Mouse (Mus musculus) thymus, adult 2 months (tissue): ENCODE results near the gene Gstt2.

Experiments
- CTCF ChIP-seq: fragments of 200-500 bp; IDR thresholded peaks from 2 replicates; pipeline ENCODE4 v1.5.1; 2012; ENCODE audit warnings: mild to moderate bottlenecking, control low read depth, low read length, moderate library complexity, borderline replicate concordance; ENCODE audit not compliant: control insufficient read depth, poor library complexity, insufficient read depth; ENCODE audit errors: extremely low read depth
- POLR2A ChIP-seq: fragments of 200-500 bp; IDR thresholded peaks from 2 replicates; pipeline ENCODE4 v1.6.1; 2012; ENCODE audit warnings: mild to moderate bottlenecking, low read length, control low read depth, moderate library complexity; ENCODE audit not compliant: control insufficient read depth, poor library complexity, insufficient read depth; ENCODE audit errors: extremely low read depth

- TF ChIP-seq CTCF (peak; percentile 48; the same call in 1 of the 2 replicates), POLR2A (no peak)
Observed at GRCm38 (mm10) chr10:75883232-75883552, 46.0 kb upstream of the Gstt2 start.
